Mouse (Mus musculus): ENCODE data around the gene Olfr648. TPM values are rescaled to one million over a fixed set of nuclear protein-coding genes. Genes with fewer than 3 reads are reported as not detected.

The Olfr648 gene
- total and polyA plus RNA-seq, 3 experiments = not detected

- Histone ChIP-seq H3K36me3 (replicated peaks in 1 of 2; ENCODE audit: control insufficient read depth in 1 of 2, insufficient read depth in 1 of 2, low read length in 1 of 2) (no peaks in the 10 kb centered on the region), H3K4me1 (ENCODE audit: control insufficient read depth in 1 of 2, insufficient read depth in 2 of 2) (no peaks in the 10 kb centered on the region), H3K79me2 (replicated peaks; ENCODE audit: control insufficient read depth, extremely low read depth, insufficient read depth, poor library complexity, severe bottlenecking) (no peaks in the 10 kb centered on the region), H3K27ac (ENCODE audit: insufficient read depth, low read depth) (no peak within 1 kb of the TSS), H3K27me3 (replicated peaks) (no peaks in the 10 kb centered on the region), H3K4me3 (replicated peaks in 1 of 3; ENCODE audit: low read depth in 2 of 3, low read length in 2 of 3, poor library complexity in 1 of 3) (no peak within 1 kb of the TSS), H3K9me3 (replicated peaks; ENCODE audit: low read length) (no peaks in the 10 kb centered on the region), H3K9ac (ENCODE audit: insufficient read depth, low read depth) (no peak within 1 kb of the TSS), H3K4me2 (ENCODE audit: insufficient read depth, low read depth, poor library complexity, severe bottlenecking) (no peak within 1 kb of the TSS)
- no peak for DNase-seq (ENCODE audit: extremely low read depth)
- dilution Hi-C loops (cut with MboI; ENCODE audit: extremely low pct_ligation_motif_present, extremely low pct_unique_long_range_greater_than_20kb, low sequenced_read_pairs) = no loop called here
- TF ChIP-seq ZC3H11A (IDR thresholded peaks at IDR 0.05; ENCODE audit: low read depth, low read length) (no peak), E2F4 (IDR thresholded peaks at IDR 0.05; ENCODE audit: insufficient replicate concordance, low read depth, low read length) (no peak)
- in situ Hi-C loops (cut with MboI; ENCODE audit: low pct_ligation_motif_present, low pct_unique_long_range_greater_than_20kb, low sequenced_read_pairs) = no loop called here
These were observed 53.5 kb downstream of the Olfr648 start, which contains the start of gene Ubqln5 for GRCm38 (mm10) chr7:104129726-104130125. TSS of gene Ubqln5 (minus strand) at chr7:104129826.

Other genes starting within 250 kb of the Olfr648 start
Only the 20 nearest of the 26 such genes appear.
- gene Olfr639, start 166.1 kb downstream of the Olfr648 start, total RNA-seq (2012; rRNA removed) = not detected in 2 replicates
- gene Olfr639, start 166.1 kb downstream of the Olfr648 start, total RNA-seq (2014; rRNA removed) = not detected in 2 replicates
- not detected in 2 replicates for gene Olfr639, start 166.1 kb downstream of the Olfr648 start, polyA plus RNA-seq (2012; ENCODE audit: insufficient read length, low read depth)
- not detected in 2 replicates for gene Olfr640, start 157.8 kb downstream of the Olfr648 start, total RNA-seq (2012; rRNA removed)
- gene Olfr640, start 157.8 kb downstream of the Olfr648 start, total RNA-seq (2014; rRNA removed) = not detected in 2 replicates
- gene Olfr640, start 157.8 kb downstream of the Olfr648 start, polyA plus RNA-seq (2012; ENCODE audit: insufficient read length, low read depth) = not detected in 2 replicates
- not detected in 2 replicates for gene Olfr641, start 147.9 kb downstream of the Olfr648 start, total RNA-seq (2012; rRNA removed)
- not detected in 2 replicates for gene Olfr641, start 147.9 kb downstream of the Olfr648 start, total RNA-seq (2014; rRNA removed)
- not detected in 2 replicates for gene Olfr641, start 147.9 kb downstream of the Olfr648 start, polyA plus RNA-seq (2012; ENCODE audit: insufficient read length, low read depth)
- gene Olfr642, start 130.7 kb downstream of the Olfr648 start, total RNA-seq (2012; rRNA removed) = not detected in 2 replicates
- gene Olfr642, start 130.7 kb downstream of the Olfr648 start, total RNA-seq (2014; rRNA removed) = not detected in 2 replicates
- gene Olfr642, start 130.7 kb downstream of the Olfr648 start, polyA plus RNA-seq (2012; ENCODE audit: insufficient read length, low read depth) = not detected in 2 replicates
- gene 4930516K23Rik, start 121.9 kb downstream of the Olfr648 start, total RNA-seq (2012; rRNA removed) = not detected in 2 replicates
- not detected in 2 replicates for gene 4930516K23Rik, start 121.9 kb downstream of the Olfr648 start, total RNA-seq (2014; rRNA removed)
- 0.04 TPM in 1 of 2 replicates, not detected in the other for gene 4930516K23Rik, start 121.9 kb downstream of the Olfr648 start, polyA plus RNA-seq (2012; ENCODE audit: insufficient read length, low read depth)
- not detected in 2 replicates for gene Olfr644, start 111.5 kb downstream of the Olfr648 start, total RNA-seq (2012; rRNA removed)
- gene Olfr644, start 111.5 kb downstream of the Olfr648 start, total RNA-seq (2014; rRNA removed) = not detected in 2 replicates
- not detected in 2 replicates for gene Olfr644, start 111.5 kb downstream of the Olfr648 start, polyA plus RNA-seq (2012; ENCODE audit: insufficient read length, low read depth)
- not detected in 2 replicates for gene Olfr645, start 97.9 kb downstream of the Olfr648 start, total RNA-seq (2012; rRNA removed)
- gene Olfr645, start 97.9 kb downstream of the Olfr648 start, total RNA-seq (2014; rRNA removed) = not detected in 2 replicates
- gene Olfr645, start 97.9 kb downstream of the Olfr648 start, polyA plus RNA-seq (2012; ENCODE audit: insufficient read length, low read depth) = not detected in 2 replicates
- gene Olfr646, start 78.5 kb downstream of the Olfr648 start, total RNA-seq (2012; rRNA removed) = not detected in 2 replicates
- not detected in 2 replicates for gene Olfr646, start 78.5 kb downstream of the Olfr648 start, total RNA-seq (2014; rRNA removed)
- not detected in 2 replicates for gene Olfr646, start 78.5 kb downstream of the Olfr648 start, polyA plus RNA-seq (2012; ENCODE audit: insufficient read length, low read depth)
- gene Ubqln5, start 53.6 kb downstream of the Olfr648 start, total RNA-seq (2012; rRNA removed) = not detected in 2 replicates
- gene Ubqln5, start 53.6 kb downstream of the Olfr648 start, total RNA-seq (2014; rRNA removed) = not detected in 2 replicates
- not detected in 2 replicates for gene Ubqln5, start 53.6 kb downstream of the Olfr648 start, polyA plus RNA-seq (2012; ENCODE audit: insufficient read length, low read depth)
- not detected in 2 replicates for gene Olfr643, start 46.0 kb downstream of the Olfr648 start, total RNA-seq (2012; rRNA removed)
- gene Olfr643, start 46.0 kb downstream of the Olfr648 start, total RNA-seq (2014; rRNA removed) = not detected in 2 replicates
- gene Olfr643, start 46.0 kb downstream of the Olfr648 start, polyA plus RNA-seq (2012; ENCODE audit: insufficient read length, low read depth) = not detected in 2 replicates
- gene Ubqln3, start 40.1 kb downstream of the Olfr648 start, total RNA-seq (2012; rRNA removed) = not detected in 2 replicates
- gene Ubqln3, start 40.1 kb downstream of the Olfr648 start, total RNA-seq (2014; rRNA removed) = not detected in 2 replicates
- not detected in 2 replicates for gene Ubqln3, start 40.1 kb downstream of the Olfr648 start, polyA plus RNA-seq (2012; ENCODE audit: insufficient read length, low read depth)
- not detected in 2 replicates for gene Ubqlnl, start 32.8 kb downstream of the Olfr648 start, total RNA-seq (2012; rRNA removed)
- gene Ubqlnl, start 32.8 kb downstream of the Olfr648 start, total RNA-seq (2014; rRNA removed) = not detected in 2 replicates
- not detected in 2 replicates for gene Ubqlnl, start 32.8 kb downstream of the Olfr648 start, polyA plus RNA-seq (2012; ENCODE audit: insufficient read length, low read depth)
- gene Olfm5, start 18.6 kb downstream of the Olfr648 start, total RNA-seq (2012; rRNA removed) = not detected in 2 replicates
- gene Olfm5, start 18.6 kb downstream of the Olfr648 start, total RNA-seq (2014; rRNA removed) = not detected in 2 replicates
- gene Olfm5, start 18.6 kb downstream of the Olfr648 start, polyA plus RNA-seq (2012; ENCODE audit: insufficient read length, low read depth) = not detected in 2 replicates
- not detected in 2 replicates for gene Olfr649, start 12.6 kb upstream of the Olfr648 start, total RNA-seq (2012; rRNA removed)
- not detected in 2 replicates for gene Olfr649, start 12.6 kb upstream of the Olfr648 start, total RNA-seq (2014; rRNA removed)
- not detected in 2 replicates for gene Olfr649, start 12.6 kb upstream of the Olfr648 start, polyA plus RNA-seq (2012; ENCODE audit: insufficient read length, low read depth)
- gene Trim6, start 35.4 kb upstream of the Olfr648 start, total RNA-seq (2012; rRNA removed) = not detected in 2 replicates
- gene Trim6, start 35.4 kb upstream of the Olfr648 start, total RNA-seq (2014; rRNA removed) = not detected in 2 replicates
- gene Trim6, start 35.4 kb upstream of the Olfr648 start, polyA plus RNA-seq (2012; ENCODE audit: insufficient read length, low read depth) = 0.16 and 0.31 TPM in 2 replicates
- 3.8 and 4.5 TPM in 2 replicates for gene Trim34a, start 61.1 kb upstream of the Olfr648 start, total RNA-seq (2012; rRNA removed)
- 13.4 and 13.8 TPM in 2 replicates for gene Trim34a, start 61.1 kb upstream of the Olfr648 start, total RNA-seq (2014; rRNA removed)
- 7.0 and 7.5 TPM in 2 replicates for gene Trim34a, start 61.1 kb upstream of the Olfr648 start, polyA plus RNA-seq (2012; ENCODE audit: insufficient read length, low read depth)
- 4.4 and 4.5 TPM in 2 replicates for gene Trim5, start 104.7 kb upstream of the Olfr648 start, total RNA-seq (2012; rRNA removed)
- gene Trim5, start 104.7 kb upstream of the Olfr648 start, total RNA-seq (2014; rRNA removed) = 6.5 and 7.0 TPM in 2 replicates
- gene Trim5, start 104.7 kb upstream of the Olfr648 start, polyA plus RNA-seq (2012; ENCODE audit: insufficient read length, low read depth) = 7.8 and 8.9 TPM in 2 replicates
- gene Trim12a, start 132.1 kb upstream of the Olfr648 start, total RNA-seq (2012; rRNA removed) = 11.3 and 14.6 TPM in 2 replicates
- gene Trim12a, start 132.1 kb upstream of the Olfr648 start, total RNA-seq (2014; rRNA removed) = 18.3 and 20.5 TPM in 2 replicates
- 33.4 and 36.6 TPM in 2 replicates for gene Trim12a, start 132.1 kb upstream of the Olfr648 start, polyA plus RNA-seq (2012; ENCODE audit: insufficient read length, low read depth)
- gene Trim34b, start 146.1 kb upstream of the Olfr648 start, total RNA-seq (2012; rRNA removed) = not detected in 2 replicates
- 0.22 TPM in 1 of 2 replicates, not detected in the other for gene Trim34b, start 146.1 kb upstream of the Olfr648 start, total RNA-seq (2014; rRNA removed)
- gene Trim34b, start 146.1 kb upstream of the Olfr648 start, polyA plus RNA-seq (2012; ENCODE audit: insufficient read length, low read depth) = not detected in 2 replicates
- gene Trim12c, start 170.0 kb upstream of the Olfr648 start, total RNA-seq (2012; rRNA removed) = 8.1 and 9.9 TPM in 2 replicates
- gene Trim12c, start 170.0 kb upstream of the Olfr648 start, total RNA-seq (2014; rRNA removed) = 17.7 and 19.1 TPM in 2 replicates
- 16.7 and 17.7 TPM in 2 replicates for gene Trim12c, start 170.0 kb upstream of the Olfr648 start, polyA plus RNA-seq (2012; ENCODE audit: insufficient read length, low read depth)

Measured in CH12.LX (cell line).